Mouse (Mus musculus): ENCODE measurements around the gene Itsn1.

Gene Itsn1

DNA sequence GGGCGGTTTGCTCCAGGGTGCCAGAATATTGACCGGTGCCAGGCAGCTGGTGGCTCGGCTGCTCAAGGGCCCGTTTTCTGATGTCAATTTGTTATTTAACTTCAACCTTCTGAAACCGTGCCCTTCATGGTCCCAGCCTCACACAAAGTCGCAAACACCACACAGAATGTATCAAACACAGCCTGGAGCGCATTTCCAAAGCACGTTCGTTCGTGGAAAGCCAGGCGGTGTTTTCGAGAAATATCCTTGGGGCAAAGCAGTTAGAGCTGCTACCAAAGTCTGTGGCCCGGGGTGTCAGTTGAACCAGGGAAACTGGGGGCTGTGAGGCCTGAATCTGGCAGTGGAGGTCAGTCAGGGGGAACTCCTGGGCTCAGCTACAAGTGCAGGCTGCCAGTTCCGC lies 213.1 kb downstream of the Itsn1 start:
- no peak for DNase-seq (ENCODE audit: low read depth, low spot score)

- no peak for DNase-seq (ENCODE audit: low read depth, low spot score)
Observed at GRCm38 (mm10) chr16:91946261-91946660, 217.2 kb downstream of the Itsn1 start.

DNA sequence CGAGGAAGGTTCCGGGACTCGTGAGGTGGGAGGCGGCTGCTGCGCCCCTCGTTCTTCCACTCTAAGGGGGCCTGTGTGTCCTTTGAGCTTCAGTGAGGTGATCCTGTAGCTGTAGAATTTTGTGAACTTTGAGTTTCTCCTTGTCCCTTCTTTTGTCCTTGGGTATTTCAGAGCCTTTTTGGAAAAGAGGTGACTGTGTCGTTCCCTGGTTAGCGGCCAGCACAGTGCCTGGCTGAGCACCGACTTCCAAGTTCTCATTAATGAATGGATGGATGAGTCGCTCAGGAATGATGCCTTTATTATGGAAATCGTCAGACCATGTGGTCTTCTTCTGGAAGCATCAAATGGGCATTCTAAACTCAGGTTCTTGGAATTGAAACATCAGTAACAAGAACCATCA lies 218.0 kb downstream of the Itsn1 start:
- DNase-seq (ENCODE audit: low read depth, low spot score): no peak

- no peak for DNase-seq (ENCODE audit: low read depth, low spot score)
Observed at GRCm38 (mm10) chr16:91953967-91954366, 224.9 kb downstream of the Itsn1 start.

- no peak for DNase-seq (ENCODE audit: low read depth, low spot score)
Observed at GRCm38 (mm10) chr16:91954766-91955165, 225.7 kb downstream of the Itsn1 start.

GRCm38 (mm10) chr16:91962204-91962893 lies 233.3 kb downstream of the Itsn1 start:
- DNase-seq (ENCODE audit: low read depth, low spot score): peak; percentile 91

- peak; percentile 12 for DNase-seq (ENCODE audit: low read depth, low spot score)
Observed at GRCm38 (mm10) chr16:91962894-91963555, 233.9 kb downstream of the Itsn1 start.

- no peak for DNase-seq (ENCODE audit: low read depth, low spot score)
Observed at GRCm38 (mm10) chr16:91963556-91963900, 234.4 kb downstream of the Itsn1 start.

GRCm38 (mm10) chr16:91964308-91965178 lies 235.5 kb downstream of the Itsn1 start:
- DNase-seq (ENCODE audit: low read depth, low spot score): no peak

DNA sequence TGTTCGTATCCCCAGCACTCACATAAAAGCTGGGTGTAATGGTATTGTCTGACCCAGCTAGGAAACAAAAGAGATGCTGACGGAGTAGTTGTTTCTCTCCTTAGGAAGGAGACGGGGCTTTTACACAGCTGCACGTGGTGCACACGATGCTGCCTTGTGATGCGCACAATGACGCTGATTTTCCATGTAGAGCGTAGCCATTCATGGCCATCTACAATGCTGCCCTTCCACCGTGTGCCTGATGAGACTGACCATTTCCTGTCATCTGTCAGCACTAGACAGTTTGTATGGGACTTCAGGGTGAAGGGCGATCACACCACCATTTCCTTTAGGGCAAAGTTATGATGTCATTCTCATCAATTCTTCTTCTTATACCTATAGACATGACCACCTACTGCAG lies 239.6 kb downstream of the Itsn1 start:
- DNase-seq (ENCODE audit: low read depth, low spot score): no peak

- no peak for DNase-seq (ENCODE audit: low read depth, low spot score)
Observed at GRCm38 (mm10) chr16:91969516-91970031, 240.5 kb downstream of the Itsn1 start.
